Mouse (Mus musculus) G1E (cell line): Measurements from ENCODE around the gene Eif6. TPM values are rescaled to one million over a fixed set of nuclear protein-coding genes. Genes with fewer than 3 reads are reported as not detected.

Experiments
- ATAC-seq: 2 replicates; pipeline ENCODE4 v1.8.0; 2016; ENCODE audit warnings: mild to moderate bottlenecking; ENCODE audit not compliant: insufficient number of reproducible peaks, poor library complexity, low FRiP score, severe bottlenecking; ENCODE audit errors: extremely low read depth
- DNase-seq: peaks from one replicate; pipeline ENCODE4 v3.0.0; 2012; ENCODE audit warnings: low spot score
- H3K27me3 ChIP-seq: 2 replicates; pipeline ENCODE4 v1.6.1; 2012; ENCODE audit warnings: mild to moderate bottlenecking, low read length, inconsistent platforms; ENCODE audit not compliant: insufficient read depth
- H3K36me3 ChIP-seq: replicated peaks from 2 replicates; pipeline ENCODE3; 2012; ENCODE audit warnings: mild to moderate bottlenecking, inconsistent platforms
- H3K4me1 ChIP-seq: 2 replicates; pipeline ENCODE4 v1.6.1; 2012; ENCODE audit warnings: low read depth, low read length, inconsistent platforms, mixed read lengths; ENCODE audit not compliant: insufficient read depth
- H3K4me3 ChIP-seq: 2 replicates; pipeline ENCODE4 v1.5.1; 2012; ENCODE audit warnings: low read depth, mild to moderate bottlenecking, inconsistent platforms, low read length, moderate library complexity, mixed read lengths
- H3K9me3 ChIP-seq: replicated peaks from 2 replicates; pipeline ENCODE4 v1.6.1; 2012; ENCODE audit warnings: inconsistent platforms
- CTCF ChIP-seq: IDR thresholded peaks from 2 replicates; pipeline ENCODE4 v1.5.1; 2012; ENCODE audit warnings: low read depth, low read length, inconsistent platforms, mixed read lengths
- GATA1 ChIP-seq: IDR thresholded peaks from 2 replicates; pipeline ENCODE4 v1.6.1; 2012; ENCODE audit warnings: borderline replicate concordance, low read length, inconsistent platforms, mixed read lengths
- GATA2 ChIP-seq: IDR thresholded peaks from 2 replicates; pipeline ENCODE4 v1.6.1; 2012; ENCODE audit warnings: low read depth, low read length, inconsistent platforms, borderline replicate concordance
- POLR2AphosphoS5 ChIP-seq: IDR thresholded peaks from 2 replicates; pipeline ENCODE4 v1.6.1; 2012; ENCODE audit warnings: low read depth, low read length, inconsistent platforms; ENCODE audit not compliant: insufficient replicate concordance
- TAL1 ChIP-seq: conservative IDR thresholded peaks from 2 replicates; pipeline ENCODE4 v1.6.1; 2012; ENCODE audit warnings: low read depth, low read length, inconsistent platforms, mixed read lengths
- polyA plus RNA-seq: library from polyadenylated mRNA; stranded (reverse); fragments of >175 nt; gene quantifications from 2 replicates; pipeline ENCODE4 v1.2.3, GENCODE M21; 2012
- total RNA-seq, 2 experiments: library from RNA; stranded (forward) in 1 of 2; stranded (reverse) in 1 of 2; fragments of 200-1000 nt in 1 of 2; fragments of >200 nt in 1 of 2; fragmentation: Nextera tagmentation in 1 of 2; gene quantifications; 2 replicates each; pipeline ENCODE4 v1.2.3; 2014 to 2017

Gene Eif6
- total and polyA plus RNA-seq, 3 experiments: 91.5 to 261 (median 251) TPM

DNA sequence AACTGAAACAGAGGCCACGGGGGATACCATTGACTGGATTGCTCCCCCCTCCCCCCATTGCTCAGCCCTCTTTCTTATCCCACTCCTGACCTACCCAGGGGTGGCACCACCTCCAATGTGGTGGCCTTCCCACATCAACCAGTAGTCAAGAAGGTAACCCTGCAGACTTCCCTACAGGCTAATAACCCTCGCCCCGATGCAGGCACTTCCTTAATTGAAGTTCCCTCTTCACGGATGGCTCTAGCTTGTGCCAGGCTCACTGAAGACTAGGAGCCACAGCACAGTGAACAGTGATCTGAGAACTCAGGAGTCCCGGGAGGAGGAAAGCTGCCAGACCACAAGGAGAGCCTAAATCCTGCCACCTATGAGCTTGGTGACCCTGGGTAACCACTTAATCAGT is 39.8 kb downstream of the Eif6 start:
- DNase-seq: no peak
- ATAC-seq: no peak
- no peaks in the 10 kb centered on the region for H3K36me3 ChIP-seq
- H3K4me1 ChIP-seq: peaks cover 3% of the 10 kb centered on the region; the same call in 1 of the 2 replicates
- peaks cover 31% of the 10 kb centered on the region for H3K27me3 ChIP-seq
- H3K4me3 ChIP-seq: no peak overlapping the region
- no peak for TF ChIP-seq GATA1
- TF ChIP-seq TAL1: no peak
- TF ChIP-seq POLR2AphosphoS5: no peak
- no peak for TF ChIP-seq CTCF
- no peak for TF ChIP-seq GATA2
- H3K9me3 ChIP-seq: no peaks in the 10 kb centered on the region

DNA sequence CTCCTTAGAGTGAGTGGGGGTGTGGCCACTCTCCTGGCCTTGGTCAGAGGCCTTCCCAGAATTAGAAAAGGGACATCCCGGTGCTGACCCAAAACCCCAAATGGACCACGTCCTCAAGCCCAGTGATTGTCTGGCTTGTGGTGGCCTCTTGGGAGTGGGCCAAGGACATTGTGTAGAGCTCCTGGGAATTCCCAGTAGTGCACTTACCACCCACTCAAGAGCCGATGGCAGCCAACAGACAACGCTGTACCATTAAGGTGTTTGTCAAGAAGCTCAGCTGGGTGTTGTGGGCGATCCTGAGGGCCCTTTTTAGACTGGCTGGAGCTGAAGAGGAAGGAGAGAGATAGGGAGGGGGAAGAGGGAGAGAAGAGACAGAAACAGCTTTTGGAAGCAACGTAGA is 42.2 kb downstream of the Eif6 start:
- ATAC-seq (no peak), DNase-seq (no peak)
- peaks cover 3% of the 10 kb centered on the region; the same call in 1 of the 2 replicates for H3K4me1 ChIP-seq
- no peaks in the 10 kb centered on the region for H3K36me3 ChIP-seq
- H3K4me3 ChIP-seq: no peak overlapping the region
- TF ChIP-seq GATA2 (no peak), GATA1 (no peak), POLR2AphosphoS5 (no peak), TAL1 (no peak), CTCF (no peak)
- peaks cover 27% of the 10 kb centered on the region for H3K27me3 ChIP-seq
- H3K9me3 ChIP-seq: no peaks in the 10 kb centered on the region

DNA sequence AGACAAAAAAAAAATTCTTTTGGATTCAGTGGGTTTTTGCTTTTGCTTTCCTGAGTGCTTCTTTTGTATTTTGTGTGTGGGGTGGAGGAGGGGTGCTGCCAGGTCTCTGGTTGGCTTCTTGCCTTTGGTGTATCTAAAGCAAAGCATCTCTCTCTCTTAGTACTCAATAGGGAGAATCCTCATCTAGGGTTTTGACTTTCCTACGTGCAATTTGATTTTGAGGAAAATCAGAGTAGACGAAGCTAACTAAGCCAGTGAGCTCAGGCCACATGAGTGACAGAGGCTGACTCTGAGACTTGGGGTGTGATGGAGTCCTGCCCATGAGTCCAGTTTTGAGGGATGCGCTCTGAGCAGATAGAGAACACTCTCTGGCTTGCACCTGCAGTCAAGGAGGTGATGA is 47.2 kb downstream of the Eif6 start:
- ATAC-seq: no peak
- Histone ChIP-seq H3K9me3 (0 out of 2 replicates have a peak, but pooled peaks cover 3% of the 10 kb centered on the region), H3K36me3 (no peaks in the 10 kb centered on the region), H3K27me3 (peaks cover 29% of the 10 kb centered on the region), H3K4me3 (no peak overlapping the region), H3K4me1 (peaks cover 7% of the 10 kb centered on the region)
- no peak for DNase-seq
- no peak for TF ChIP-seq GATA1
- TF ChIP-seq GATA2: no peak
- TF ChIP-seq TAL1: no peak
- no peak for TF ChIP-seq POLR2AphosphoS5
- TF ChIP-seq CTCF: no peak

DNA sequence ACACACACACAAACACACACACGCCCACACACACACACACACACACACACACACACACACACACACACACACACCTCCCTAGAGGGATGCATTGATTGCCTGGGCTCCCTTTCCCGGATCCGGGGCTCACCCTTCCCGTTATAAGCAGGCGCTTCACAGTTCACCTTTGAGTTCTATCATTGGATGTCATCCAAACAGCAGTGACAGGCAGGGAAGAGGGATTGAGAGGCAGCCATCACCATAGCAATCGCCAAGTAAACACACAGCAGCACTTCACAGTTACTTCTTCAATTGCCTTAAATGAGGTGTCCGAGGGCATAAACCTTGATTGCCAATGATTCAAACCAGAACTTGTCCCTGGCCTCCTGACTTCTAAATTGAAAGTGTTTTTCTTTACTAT is 47.7 kb downstream of the Eif6 start:
- no peak for TF ChIP-seq POLR2AphosphoS5
- TF ChIP-seq GATA1: no peak
- TF ChIP-seq GATA2: no peak
- no peak for TF ChIP-seq CTCF
- H3K4me3 ChIP-seq: no peak overlapping the region
- H3K36me3 ChIP-seq: no peaks in the 10 kb centered on the region
- DNase-seq (no peak), ATAC-seq (no peak)
- peaks cover 31% of the 10 kb centered on the region for H3K27me3 ChIP-seq
- H3K9me3 ChIP-seq: 0 out of 2 replicates have a peak, but pooled peaks cover 3% of the 10 kb centered on the region
- peaks cover 7% of the 10 kb centered on the region for H3K4me1 ChIP-seq

DNA sequence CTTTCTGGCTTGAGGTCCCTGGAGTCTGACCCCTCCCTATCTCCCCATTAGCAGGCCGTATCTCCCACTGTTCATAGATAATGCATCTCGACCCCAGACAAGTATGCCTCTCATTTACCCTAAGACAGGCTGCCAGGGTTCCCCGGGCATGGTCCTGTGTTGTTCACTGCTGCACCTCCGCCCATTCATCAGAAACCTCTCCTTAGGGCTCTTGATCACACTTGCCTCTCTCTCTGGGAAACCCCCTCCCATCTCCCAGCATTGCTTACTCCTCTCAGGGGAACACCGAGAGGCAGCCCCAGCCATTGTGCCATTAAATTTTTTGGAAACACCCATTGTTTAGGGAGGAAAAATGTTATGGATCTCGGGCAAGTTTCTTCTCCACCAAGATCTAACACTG is 48.7 kb downstream of the Eif6 start:
- H3K27me3 ChIP-seq: peaks cover 38% of the 10 kb centered on the region

DNA sequence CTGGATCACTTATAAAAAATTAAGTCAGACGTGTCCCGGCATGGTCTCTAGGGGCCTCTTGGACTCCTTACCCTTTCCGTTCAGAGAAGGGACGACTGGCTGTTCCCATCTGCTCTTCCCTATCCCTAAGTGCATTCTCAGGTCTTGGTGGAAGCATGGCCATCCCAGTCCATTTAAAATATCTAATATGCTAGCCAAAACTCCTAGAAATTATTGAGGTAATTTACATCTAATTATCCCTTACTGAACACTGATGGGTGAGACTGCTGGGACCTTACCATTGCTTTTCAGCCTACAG is 49.1 kb downstream of the Eif6 start:
- H3K4me3 ChIP-seq: no peak overlapping the region
- peaks cover 40% of the 10 kb centered on the region for H3K27me3 ChIP-seq
- 0 out of 2 replicates have a peak, but pooled peaks cover 3% of the 10 kb centered on the region for H3K9me3 ChIP-seq
- TF ChIP-seq TAL1 (no peak), GATA1 (no peak), CTCF (no peak), POLR2AphosphoS5 (no peak), GATA2 (no peak)
- DNase-seq: no peak
- no peak for ATAC-seq
- no peaks in the 10 kb centered on the region for H3K36me3 ChIP-seq
- H3K4me1 ChIP-seq: peaks cover 7% of the 10 kb centered on the region

More for the DNA sequence above, 48.7 kb downstream of the Eif6 start:
- Histone ChIP-seq H3K36me3 (no peaks in the 10 kb centered on the region), H3K4me3 (no peak overlapping the region), H3K4me1 (peaks cover 7% of the 10 kb centered on the region), H3K9me3 (0 out of 2 replicates have a peak, but pooled peaks cover 3% of the 10 kb centered on the region)
- DNase-seq (no peak), ATAC-seq (no peak)
- TF ChIP-seq CTCF (no peak), GATA1 (no peak), GATA2 (no peak), TAL1 (no peak), POLR2AphosphoS5 (no peak)
